Mouse (Mus musculus): Measurements from ENCODE around the gene Scn10a.

GRCm38 (mm10) chr9:119641985-119642384 is 77.1 kb downstream of the Scn10a start:
- TF ChIP-seq POLR2A (IDR thresholded peaks at IDR 0.05; ENCODE audit: borderline replicate concordance, insufficient read depth, low read length) (no peak), CTCF (IDR thresholded peaks at IDR 0.05; ENCODE audit: borderline replicate concordance, insufficient read depth, low read depth, low read length) (no peak)

All from cerebellum, adult 2 months (tissue).